Mouse (Mus musculus): ENCODE data around the gene Galk1.

The Galk1 gene

GRCm38 (mm10) chr11:116030898-116031845 lies 18.7 kb upstream of the Galk1 start:
- 20% methylated on average over 14 of the region's 14 CpGs for WGBS

- under 1% methylated on average over 65 of the region's 67 CpGs for WGBS
Observed at GRCm38 (mm10) chr11:116030088-116030897, 17.8 kb upstream of the Galk1 start, which contains the start of gene Unk. Unk (plus strand) TSS chr11:116030322.

GRCm38 (mm10) chr11:116029086-116029865 lies 16.8 kb upstream of the Galk1 start:
- WGBS = 78% methylated on average over 6 of the region's 6 CpGs

DNA sequence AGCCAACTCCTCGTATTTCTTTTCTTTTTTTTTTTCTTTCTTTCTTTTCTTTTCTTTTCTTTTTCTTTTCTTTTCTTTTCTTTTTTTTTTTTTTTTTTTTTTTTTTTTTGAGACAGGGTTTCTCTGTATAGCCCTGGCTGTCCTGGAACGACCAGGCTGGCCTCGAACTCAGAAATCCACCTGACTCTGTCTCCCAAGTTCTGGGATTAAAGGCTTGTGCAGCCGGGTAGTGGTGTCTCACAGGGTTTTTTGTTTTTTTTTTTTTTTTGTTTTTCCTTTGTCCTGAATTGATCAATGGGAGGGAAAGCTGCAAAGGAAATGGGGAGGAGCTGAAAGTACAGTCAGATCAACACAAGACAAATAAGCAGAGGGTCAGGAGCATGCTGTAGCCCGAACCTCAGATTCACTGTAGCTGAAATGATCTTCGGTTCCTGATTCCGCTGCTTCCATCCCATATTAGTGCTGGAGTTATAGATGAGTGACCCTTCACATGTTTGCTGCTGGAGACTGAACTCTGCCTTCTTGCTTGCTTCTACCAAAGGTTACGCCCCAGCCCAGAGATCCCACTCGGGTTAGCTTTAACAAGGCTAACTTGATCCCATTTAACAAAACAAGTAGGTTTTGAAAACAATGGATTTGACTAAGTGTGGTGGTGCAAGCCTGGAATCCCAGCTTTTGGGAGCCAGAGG lies 15.8 kb upstream of the Galk1 start:
- WGBS = 74% methylated on average over 9 of the region's 9 CpGs

DNA sequence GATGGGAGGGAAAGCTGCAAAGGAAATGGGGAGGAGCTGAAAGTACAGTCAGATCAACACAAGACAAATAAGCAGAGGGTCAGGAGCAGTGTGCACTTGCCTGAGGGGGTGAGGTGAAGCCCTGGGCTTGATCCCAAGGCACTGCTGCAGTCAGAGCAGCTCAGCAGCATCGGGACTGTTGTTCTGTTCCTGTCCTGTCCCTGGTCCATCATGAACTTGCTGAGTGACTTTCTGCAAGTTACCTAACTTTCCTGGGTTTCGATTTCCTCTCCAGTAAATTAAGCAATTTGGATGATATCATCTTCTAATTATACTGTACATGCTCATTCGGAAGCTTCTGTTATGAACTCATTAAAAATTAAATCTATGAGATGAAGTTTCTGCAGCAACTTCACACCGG lies 15.2 kb upstream of the Galk1 start, which contains the start of gene H3f3b:
Gene H3f3b (minus strand): TSS at position 207 of the 400 bp plus-strand sequence.
- 60% methylated on average over 4 of the region's 4 CpGs for WGBS

GRCm38 (mm10) chr11:116025056-116025845 lies 12.7 kb upstream of the Galk1 start:
- WGBS = 76% methylated on average over 3 of the region's 3 CpGs

- WGBS = under 1% methylated on average over 37 of the region's 37 CpGs
Observed at GRCm38 (mm10) chr11:116024356-116024808, 11.9 kb upstream of the Galk1 start.

- 1% methylated on average over 55 of the region's 57 CpGs for WGBS
Observed at GRCm38 (mm10) chr11:116023771-116024355, 11.3 kb upstream of the Galk1 start.

DNA sequence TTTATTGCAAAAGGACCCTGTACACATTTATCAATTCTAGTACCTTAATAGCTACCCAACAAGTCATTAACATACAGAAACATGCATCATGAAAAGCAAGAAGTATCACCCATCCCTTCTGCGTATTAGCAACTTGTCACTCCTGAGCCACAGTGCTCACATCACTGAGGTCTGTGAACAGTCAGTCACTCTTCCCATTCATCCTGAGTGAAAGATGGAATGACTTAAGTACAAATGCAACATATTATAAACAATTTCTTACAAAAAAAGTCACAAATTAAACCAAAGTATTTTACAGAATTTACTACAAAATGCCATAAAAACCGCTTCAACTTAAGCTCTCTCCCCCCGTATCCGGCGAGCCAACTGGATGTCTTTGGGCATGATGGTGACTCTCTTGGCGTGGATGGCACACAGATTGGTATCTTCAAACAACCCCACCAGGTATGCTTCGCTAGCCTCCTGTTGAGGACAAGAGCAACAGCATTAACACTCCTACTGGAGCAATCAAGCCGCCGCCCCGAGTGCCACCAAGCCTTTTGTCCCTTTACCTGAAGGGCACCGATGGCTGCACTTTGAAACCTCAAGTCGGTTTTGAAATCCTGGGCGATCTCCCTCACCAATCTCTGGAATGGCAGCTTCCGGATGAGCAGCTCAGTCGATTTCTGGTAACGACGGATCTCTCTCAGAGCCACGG lies 10.7 kb upstream of the Galk1 start:
- WGBS = 1% methylated on average over 18 of the region's 18 CpGs

DNA sequence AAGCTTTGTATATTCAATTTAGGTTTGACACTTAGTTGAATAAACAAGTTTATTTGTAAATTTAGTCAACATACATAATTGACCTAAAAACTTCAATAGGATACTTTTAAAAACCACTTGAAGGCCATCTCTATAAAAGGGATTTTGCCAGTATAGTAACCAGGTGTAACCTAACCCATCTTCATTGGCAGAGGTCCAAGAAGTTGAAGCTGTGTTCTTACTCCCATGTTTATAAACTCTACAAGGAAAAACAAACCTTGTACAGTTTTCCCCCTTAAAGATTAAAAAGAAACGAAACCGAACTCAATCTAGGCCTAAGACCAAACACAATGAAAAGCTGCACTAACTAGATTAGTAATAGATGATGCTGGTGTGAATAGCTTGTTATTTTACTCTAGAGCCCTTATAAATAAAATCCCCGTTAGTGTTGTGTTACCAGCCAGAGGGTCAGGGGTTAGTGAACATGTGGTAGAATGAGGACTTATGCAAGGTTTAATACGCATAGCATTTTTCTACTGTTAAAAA lies 9.8 kb upstream of the Galk1 start:
- WGBS = 19% methylated on average over 4 of the region's 4 CpGs

- WGBS = 42% methylated on average over 6 of the region's 6 CpGs
Observed at GRCm38 (mm10) chr11:116021328-116022220, 9.1 kb upstream of the Galk1 start.

DNA sequence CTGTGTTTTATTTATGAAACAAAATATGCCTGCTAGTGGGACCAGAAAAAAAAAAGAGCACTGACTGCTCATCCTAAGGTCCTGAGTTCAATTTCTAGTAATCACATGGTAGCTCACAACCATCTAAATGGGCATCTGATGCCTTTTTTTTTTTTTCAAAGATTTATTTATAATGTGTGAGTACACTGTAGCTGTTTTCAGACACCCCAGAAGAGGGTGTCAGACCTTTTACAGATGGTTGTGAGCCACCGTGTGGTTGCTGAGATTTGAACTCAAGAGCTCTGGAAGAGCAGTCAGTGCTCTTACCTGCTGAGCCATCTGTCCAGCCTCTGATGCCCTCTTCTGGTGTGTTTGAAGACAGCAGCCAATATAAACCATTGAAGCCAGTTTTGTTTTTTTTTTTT lies 8.0 kb upstream of the Galk1 start:
- 20% methylated on average over 1 of the region's 1 CpGs for WGBS

- WGBS = 85% methylated on average over 2 of the region's 2 CpGs
Observed at GRCm38 (mm10) chr11:116019976-116020411, 7.5 kb upstream of the Galk1 start.

GRCm38 (mm10) chr11:116019360-116019791 lies 6.9 kb upstream of the Galk1 start:
- 69% methylated on average over 1 of the region's 1 CpGs for WGBS

GRCm38 (mm10) chr11:116018867-116019266 lies 6.3 kb upstream of the Galk1 start:
- WGBS = 89% methylated on average over 4 of the region's 4 CpGs

DNA sequence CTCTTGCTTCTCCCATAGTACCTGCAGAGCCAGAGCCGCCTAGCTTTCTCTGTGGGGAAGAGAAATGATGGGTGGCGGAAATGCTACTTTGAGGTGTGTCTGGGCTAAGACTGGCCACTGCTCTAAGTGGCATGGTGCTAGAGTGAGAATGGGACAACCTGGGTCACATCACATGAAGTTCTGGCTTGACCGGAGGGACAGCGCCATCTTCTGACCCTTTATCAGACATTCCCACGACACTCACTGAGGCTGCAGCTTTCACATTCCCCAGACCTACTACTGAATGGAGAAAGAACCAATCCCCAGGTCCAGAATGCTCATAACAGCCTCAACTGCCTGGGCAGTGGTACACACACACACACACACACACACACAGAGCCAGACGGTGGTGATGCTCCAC lies 5.6 kb upstream of the Galk1 start:
- WGBS = 41% methylated on average over 6 of the region's 6 CpGs

DNA sequence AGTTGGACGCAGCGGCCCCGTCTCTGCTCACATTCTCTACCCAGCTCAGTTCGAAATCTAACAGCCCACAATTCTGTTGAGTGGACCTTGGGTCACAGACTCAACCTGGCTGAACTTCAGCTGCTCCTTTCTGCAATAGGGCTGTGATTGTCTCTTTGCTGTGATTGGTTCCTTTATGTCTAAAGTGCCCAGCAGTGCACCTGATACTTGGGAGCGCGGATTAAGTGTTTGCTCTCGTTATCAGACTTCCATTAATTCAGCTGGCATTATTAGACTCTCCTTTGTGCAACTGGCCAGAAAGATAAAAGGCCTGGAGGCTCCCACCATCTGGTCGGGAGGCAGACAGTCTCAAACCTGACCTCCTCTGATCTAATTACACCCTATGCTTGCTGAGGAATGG lies 2.3 kb upstream of the Galk1 start:
- 80% methylated on average over 8 of the region's 8 CpGs for WGBS

Data from cerebral cortex, adult 2 months (tissue).